Mouse (Mus musculus) embryonic fibroblast, embryonic 13.5 days (primary cell): ENCODE data around the gene Gpr4.

Experiments used
- CTCF ChIP-seq: IDR thresholded peaks from 2 replicates; pipeline ENCODE4 v1.5.1; 2011; ENCODE audit warnings: mild to moderate bottlenecking, control low read depth, low read length, moderate library complexity, borderline replicate concordance; ENCODE audit not compliant: insufficient read depth
- POLR2A ChIP-seq: IDR thresholded peaks from 2 replicates; pipeline ENCODE4 v1.6.1; 2011; ENCODE audit warnings: low read depth, mild to moderate bottlenecking, control low read depth, low read length, moderate library complexity

DNA sequence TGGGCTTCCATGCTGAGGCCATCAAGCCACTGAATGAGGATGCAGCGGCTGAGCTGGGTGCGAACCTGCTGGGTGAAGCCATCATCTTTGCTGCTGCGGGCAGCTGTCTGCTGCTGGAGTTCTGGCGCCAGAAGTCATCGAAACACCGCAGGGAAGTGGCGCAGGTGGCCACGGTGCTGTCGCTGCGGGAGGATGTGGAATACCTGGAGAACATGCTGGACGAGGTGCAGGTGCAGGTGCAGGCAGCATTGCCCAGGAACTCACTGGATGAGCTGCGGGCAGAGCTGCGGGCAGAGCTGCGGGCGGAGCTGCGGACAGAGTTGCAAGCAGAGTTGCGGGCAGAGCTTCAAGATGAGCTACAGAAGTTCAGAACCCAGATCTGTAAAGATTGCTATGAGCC lies 43.1 kb downstream of the Gpr4 start:
- no peak for TF ChIP-seq POLR2A
- no peak for TF ChIP-seq CTCF
